Mouse (Mus musculus) splenic B cell, adult 2 months (primary cell): Measurements from ENCODE around the gene 4931440F15Rik.
"Not testable (repeated sequence)": the region's sequence is repeated elsewhere in the genome, so short reads cannot be mapped to it uniquely, and the experiment has no call there.

ENCODE experiments used
- DNase-seq: peaks from one replicate; pipeline ENCODE4 v3.0.0-alpha.2; 2011; ENCODE audit warnings: low read depth, low spot score
- H3K27me3 ChIP-seq: 2 replicates; pipeline ENCODE4 v1.6.1; 2012; ENCODE audit warnings: mild to moderate bottlenecking, low read length, moderate library complexity, mixed read lengths; ENCODE audit not compliant: control insufficient read depth, poor library complexity, insufficient read depth, severe bottlenecking
- H3K36me3 ChIP-seq: 2 replicates; pipeline ENCODE4 v1.6.1; 2012; ENCODE audit warnings: mild to moderate bottlenecking, low read length, moderate library complexity, mixed read lengths; ENCODE audit not compliant: control insufficient read depth, poor library complexity, insufficient read depth, severe bottlenecking

The 4931440F15Rik gene

GRCm38 (mm10) chr11:29825271-29825718, at the start of gene 4931440F15Rik:
TSS of gene 4931440F15Rik (minus strand) at chr11:29825668.
- DNase-seq, H3K27me3 ChIP-seq, H3K36me3 ChIP-seq: not testable (repeated sequence)

GRCm38 (mm10) chr11:29874781-29875180, 49.3 kb upstream of the 4931440F15Rik start:
- not testable (repeated sequence) for H3K27me3 ChIP-seq, DNase-seq, H3K36me3 ChIP-seq

- H3K36me3 ChIP-seq = no peaks in the 10 kb centered on the region
- no peak for DNase-seq
- no peaks in the 10 kb centered on the region for H3K27me3 ChIP-seq
Observed at GRCm38 (mm10) chr11:29870174-29870573, 44.7 kb upstream of the 4931440F15Rik start.

- no peaks in the 10 kb centered on the region for H3K27me3 ChIP-seq
- no peaks in the 10 kb centered on the region for H3K36me3 ChIP-seq
- DNase-seq = peak; percentile 10
Observed at GRCm38 (mm10) chr11:29864269-29864668, 38.8 kb upstream of the 4931440F15Rik start.

- Histone ChIP-seq H3K27me3 (no peaks in the 10 kb centered on the region), H3K36me3 (no peaks in the 10 kb centered on the region)
- DNase-seq = peak; percentile 55
Observed at GRCm38 (mm10) chr11:29861750-29862397, 36.4 kb upstream of the 4931440F15Rik start.

GRCm38 (mm10) chr11:29861040-29861439, 35.6 kb upstream of the 4931440F15Rik start:
- no peaks in the 10 kb centered on the region for H3K27me3 ChIP-seq
- H3K36me3 ChIP-seq = no peaks in the 10 kb centered on the region
- DNase-seq = no peak

- Histone ChIP-seq H3K27me3 (no peaks in the 10 kb centered on the region; the same call in 1 of the 2 replicates), H3K36me3 (no peaks in the 10 kb centered on the region)
- no peak for DNase-seq
Observed at GRCm38 (mm10) chr11:29840606-29841227, 15.2 kb upstream of the 4931440F15Rik start.

GRCm38 (mm10) chr11:29839781-29840180, 14.3 kb upstream of the 4931440F15Rik start:
- H3K36me3 ChIP-seq = no peaks in the 10 kb centered on the region
- H3K27me3 ChIP-seq = no peaks in the 10 kb centered on the region; the same call in 1 of the 2 replicates
- no peak for DNase-seq

- no peak for DNase-seq
- H3K36me3 ChIP-seq = no peaks in the 10 kb centered on the region
Observed at GRCm38 (mm10) chr11:29837066-29837465, 11.6 kb upstream of the 4931440F15Rik start.

GRCm38 (mm10) chr11:29827729-29828128, 2.3 kb upstream of the 4931440F15Rik start:
- no peak for DNase-seq
- no peaks in the 10 kb centered on the region for H3K27me3 ChIP-seq
- no peaks in the 10 kb centered on the region for H3K36me3 ChIP-seq

More at GRCm38 (mm10) chr11:29837066-29837465, 11.6 kb upstream of the 4931440F15Rik start:
- no peaks in the 10 kb centered on the region; the same call in 1 of the 2 replicates for H3K27me3 ChIP-seq

GRCm38 (mm10) chr11:29826001-29826400, 533 bp upstream of the 4931440F15Rik start:
- no peak for DNase-seq
- Histone ChIP-seq H3K27me3 (no peaks in the 10 kb centered on the region), H3K36me3 (no peaks in the 10 kb centered on the region)

- not testable (repeated sequence) for H3K36me3 ChIP-seq, H3K27me3 ChIP-seq, DNase-seq
Observed at GRCm38 (mm10) chr11:29824474-29825270, 796 bp downstream of the 4931440F15Rik start.

GRCm38 (mm10) chr11:29823141-29823540, 2.3 kb downstream of the 4931440F15Rik start:
- DNase-seq = no peak
- Histone ChIP-seq H3K27me3 (no peaks in the 10 kb centered on the region), H3K36me3 (no peaks in the 10 kb centered on the region)

- DNase-seq = no peak
- H3K36me3 ChIP-seq = no peaks in the 10 kb centered on the region
- no peaks in the 10 kb centered on the region for H3K27me3 ChIP-seq
Observed at GRCm38 (mm10) chr11:29815670-29816069, 9.8 kb downstream of the 4931440F15Rik start.

- Histone ChIP-seq H3K36me3 (no peaks in the 10 kb centered on the region), H3K27me3 (no peaks in the 10 kb centered on the region)
- no peak for DNase-seq
Observed at GRCm38 (mm10) chr11:29815261-29815660, 10.2 kb downstream of the 4931440F15Rik start.
